Mouse (Mus musculus) thymus, postnatal 14 days (tissue): ENCODE measurements around the gene Pmpcb.

Experiments used
- DNase-seq: peaks from one replicate; pipeline ENCODE4 v3.0.0; 2021

Gene Pmpcb

DNA sequence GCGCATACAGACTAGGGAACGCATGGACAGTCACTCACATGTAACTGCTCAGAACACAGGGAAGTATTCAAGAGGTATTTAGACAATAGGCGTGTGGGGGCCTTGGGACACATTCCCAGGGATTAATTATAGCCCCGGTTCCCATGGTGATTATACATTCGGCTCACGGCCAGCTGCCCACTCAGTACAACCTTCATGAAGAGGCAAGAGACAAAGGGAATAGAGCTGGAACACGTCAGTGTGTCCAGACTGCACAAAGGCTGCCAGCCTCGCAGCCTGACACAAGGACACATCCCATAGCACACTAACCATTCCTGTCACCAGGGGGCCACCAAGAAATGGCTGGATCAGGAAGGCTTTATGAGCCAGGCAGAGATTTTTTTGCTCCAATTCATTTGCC, 4.0 kb upstream of the Pmpcb start:
- DNase-seq, result no peak

DNA sequence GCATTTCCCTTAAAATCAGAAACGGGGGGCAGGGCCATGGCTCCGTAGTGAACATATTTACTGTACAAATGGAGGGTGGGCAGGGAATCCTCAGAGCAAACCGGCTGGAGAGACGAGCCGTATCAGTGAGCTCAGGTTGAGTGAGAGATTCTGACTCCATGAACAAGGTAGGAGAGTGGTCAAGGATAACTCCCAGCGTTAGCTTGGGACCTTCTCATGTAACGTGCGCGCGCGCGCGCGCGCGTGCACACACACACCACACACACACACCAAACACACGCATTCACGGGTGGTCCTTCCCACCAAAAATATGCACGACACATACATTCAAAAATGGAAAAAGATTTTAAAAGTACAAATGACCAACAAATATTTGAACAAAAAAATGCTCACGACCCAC, 1.8 kb upstream of the Pmpcb start:
- no peak for DNase-seq

DNA sequence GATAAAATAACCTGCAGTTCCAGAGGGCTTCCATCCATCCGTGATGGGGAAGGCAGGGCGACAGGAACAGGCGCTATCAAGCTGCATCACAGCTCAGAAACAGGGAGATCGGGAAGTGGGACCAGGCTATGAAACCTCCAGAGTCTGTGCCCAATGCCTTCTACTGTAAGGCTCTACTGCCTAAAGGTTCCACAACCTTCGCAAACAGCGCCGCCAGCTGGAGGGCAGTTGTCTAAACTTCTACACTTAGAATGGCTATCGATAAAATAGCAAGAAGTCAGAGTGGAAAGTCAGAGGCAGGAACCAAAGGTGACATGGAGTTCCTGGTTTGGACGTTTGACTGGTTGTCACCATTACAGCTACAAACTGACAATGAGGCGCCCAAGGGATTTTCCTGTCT, 1.4 kb upstream of the Pmpcb start:
- peak; percentile 78 for DNase-seq

DNA sequence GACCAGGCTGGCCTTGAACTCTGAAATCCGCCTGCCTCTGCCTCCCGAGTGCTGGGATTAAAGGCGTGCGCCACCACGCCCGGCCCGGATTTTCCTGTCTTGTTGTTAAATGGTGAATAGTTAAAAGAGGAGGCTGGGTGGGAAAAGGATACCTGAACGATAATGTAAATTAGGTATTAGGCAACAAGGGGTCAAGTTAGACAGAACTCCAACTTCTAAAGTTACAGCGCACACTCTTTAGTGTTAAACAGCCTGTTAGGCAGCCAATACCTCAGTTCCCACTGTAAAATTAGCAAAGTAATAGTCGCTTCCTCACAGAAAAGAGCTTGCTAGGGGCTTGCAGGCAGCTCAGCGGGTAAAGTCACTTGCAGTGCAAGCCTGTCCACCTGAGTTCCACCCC, 895 bp upstream of the Pmpcb start:
- DNase-seq, result no peak

DNA sequence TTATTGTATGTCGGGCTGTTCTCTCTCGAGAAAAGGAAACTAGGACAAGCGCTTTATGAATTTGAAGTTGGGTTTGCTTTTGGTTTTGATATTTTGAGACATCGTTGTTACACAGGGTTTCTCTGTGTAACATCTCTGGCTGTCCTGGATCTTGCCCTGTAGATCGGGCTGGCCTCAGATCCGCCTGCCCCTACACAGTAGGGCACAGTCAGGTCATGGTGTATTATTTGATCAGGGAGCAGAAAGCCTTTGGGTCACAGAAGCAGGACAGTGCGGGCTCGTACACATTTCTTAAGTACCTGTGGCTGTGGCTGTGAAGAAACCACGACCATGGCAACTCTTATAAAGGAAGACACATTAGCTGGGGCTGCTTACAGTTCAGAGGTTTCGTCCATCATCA, 679 bp downstream of the Pmpcb start:
- no peak for DNase-seq

DNA sequence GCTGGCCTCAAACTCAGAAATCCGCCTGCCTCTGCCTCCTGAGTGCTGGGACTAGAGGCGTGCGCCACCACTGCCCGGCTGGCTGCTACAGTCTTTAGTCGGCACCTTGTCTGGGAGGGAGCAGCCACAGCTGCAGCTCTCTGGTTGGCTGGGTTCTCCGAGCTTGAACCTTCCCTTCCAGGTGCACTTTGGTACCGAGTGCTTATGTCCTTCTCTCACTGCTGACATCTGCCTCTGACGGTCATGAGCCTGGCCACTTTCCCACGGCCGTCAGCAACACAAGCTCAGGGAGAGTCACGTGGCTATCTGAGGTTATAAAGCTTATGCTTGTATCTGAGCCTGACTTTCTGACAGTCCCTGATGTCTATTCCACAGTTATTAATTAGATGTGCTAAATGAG, 2.2 kb downstream of the Pmpcb start:
- no peak for DNase-seq

DNA sequence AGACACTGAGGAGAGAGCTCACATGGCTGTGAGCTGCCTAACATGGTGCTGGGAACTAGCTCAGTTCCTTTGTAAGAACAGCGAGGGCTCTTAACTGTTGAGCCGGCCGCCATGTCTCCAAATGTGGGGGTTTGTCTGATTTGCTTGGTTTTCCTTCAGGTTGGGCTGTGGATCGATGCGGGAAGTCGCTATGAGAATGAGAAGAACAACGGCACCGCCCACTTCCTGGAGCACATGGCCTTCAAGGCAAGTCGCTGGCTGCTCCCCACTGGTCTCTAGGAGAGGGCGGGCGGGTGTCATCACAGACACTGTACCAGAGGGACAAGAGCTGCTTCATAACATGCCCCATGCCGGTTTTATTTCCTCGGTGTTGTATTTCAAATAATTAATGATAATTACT, 2.9 kb downstream of the Pmpcb start:
- no peak for DNase-seq

DNA sequence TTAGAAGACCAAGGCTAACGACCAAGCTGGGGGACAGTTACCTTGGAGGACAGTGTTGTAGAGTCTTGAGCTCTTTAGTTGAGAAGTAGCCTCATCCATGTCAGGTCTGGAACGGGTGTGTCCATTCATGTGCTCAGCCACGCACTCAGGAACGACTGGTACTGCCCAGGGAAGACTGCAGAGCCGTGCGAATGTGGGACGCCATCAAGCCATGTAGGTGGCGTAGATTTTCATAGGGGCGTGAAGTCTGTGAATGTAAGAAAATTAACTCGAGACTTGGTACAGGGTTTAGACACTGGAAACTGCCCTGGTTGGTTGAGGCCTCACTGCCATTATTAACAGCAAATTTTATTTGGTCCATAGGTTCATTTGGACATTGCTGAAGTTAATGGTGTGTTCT, 6.7 kb downstream of the Pmpcb start:
- no peak for DNase-seq

DNA sequence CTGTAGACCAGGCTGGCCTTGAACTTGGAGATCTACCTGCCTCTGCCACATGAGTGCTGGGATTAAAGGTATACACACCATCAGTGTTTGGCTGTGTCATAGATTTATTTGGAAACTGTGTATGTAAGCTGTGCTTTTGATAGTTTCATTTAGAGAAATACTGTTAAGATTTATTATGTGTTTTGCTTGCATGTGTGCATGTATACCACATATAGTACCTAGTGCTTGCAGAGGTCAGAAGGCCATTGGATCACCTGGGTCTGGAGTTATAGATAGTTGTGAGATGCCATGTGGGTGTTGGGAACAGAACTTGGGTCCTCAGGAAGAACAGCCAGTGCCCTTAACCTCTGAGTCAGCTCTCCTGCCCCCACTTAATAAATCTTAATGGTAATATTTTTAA, 7.7 kb downstream of the Pmpcb start:
- DNase-seq, result no peak

DNA sequence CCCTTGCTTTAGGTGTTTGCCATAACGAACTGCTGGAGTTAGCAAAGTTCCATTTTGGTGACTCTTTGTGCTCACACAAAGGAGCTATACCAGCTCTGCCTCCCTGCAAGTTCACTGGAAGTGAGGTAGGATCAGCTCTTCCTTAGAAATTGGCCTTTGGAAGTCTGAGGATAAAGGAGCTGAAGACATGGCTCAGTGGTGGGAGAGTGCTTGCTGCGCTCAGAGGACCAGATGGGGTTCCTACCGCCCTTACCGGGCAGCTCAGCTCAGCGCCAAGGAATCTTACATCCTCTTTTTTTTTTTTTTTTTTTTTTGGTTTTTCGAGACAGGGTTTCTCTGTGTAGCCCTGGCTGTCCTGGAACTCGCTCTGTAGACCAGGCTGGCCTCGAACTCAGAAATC, 9.0 kb downstream of the Pmpcb start:
- no peak for DNase-seq

DNA sequence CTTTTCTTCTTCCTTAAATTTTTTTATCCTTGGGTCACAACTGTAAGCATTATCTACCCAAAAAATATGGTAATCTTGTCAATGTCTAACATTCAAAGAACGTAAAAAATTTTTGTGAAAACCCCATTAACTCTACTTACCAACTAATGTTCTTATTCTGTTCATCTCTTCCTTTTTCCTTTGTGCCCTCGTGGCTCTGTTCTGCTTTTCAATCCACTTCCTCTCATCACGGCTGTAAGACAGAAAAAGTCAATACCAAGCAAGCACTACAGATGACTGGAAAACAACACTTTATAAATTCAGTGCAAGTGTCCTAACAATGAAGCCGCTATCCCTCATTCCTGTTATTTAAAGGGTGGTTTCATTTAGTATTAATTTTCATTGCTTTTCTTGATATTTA, 31.6 kb downstream of the Pmpcb start:
- no peak for DNase-seq

DNA sequence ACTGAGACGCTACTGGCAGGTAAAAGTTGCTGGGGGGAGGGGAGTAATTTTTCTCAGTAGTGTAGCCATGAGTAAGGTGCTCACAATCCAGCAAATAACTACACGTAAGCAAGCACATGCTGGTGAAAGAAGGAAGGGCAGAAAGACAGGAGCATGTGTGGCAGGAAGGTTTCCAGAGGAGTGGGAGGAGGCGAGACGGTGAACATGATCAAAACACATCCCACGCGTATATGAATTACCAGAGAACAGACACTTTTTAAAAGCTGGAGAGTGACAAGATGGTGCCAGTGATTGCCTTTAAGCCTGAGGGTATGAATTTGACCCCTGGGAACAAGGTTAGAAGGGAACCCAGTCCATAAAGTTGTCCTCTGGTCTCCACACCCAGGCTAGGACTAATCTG, 32.9 kb downstream of the Pmpcb start:
- DNase-seq, result no peak

DNA sequence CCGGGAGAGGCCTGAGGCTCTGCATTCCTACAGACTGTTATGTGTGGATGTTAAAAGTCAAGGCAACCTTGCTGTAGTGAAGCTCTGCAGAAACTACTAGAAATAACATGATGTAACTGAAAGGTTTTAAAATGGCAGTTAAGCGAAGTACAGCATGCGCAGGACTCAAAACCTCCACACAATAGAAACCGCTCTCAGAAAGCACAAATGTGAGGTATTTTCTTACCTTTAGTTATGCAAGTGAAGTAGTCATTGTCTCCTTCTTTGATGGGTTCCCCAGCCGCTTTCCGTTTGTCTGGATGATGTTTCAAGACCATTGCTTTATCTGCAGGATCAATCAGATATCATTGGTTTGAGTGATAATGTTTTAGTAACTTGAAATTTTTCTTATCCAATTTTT, 39.5 kb downstream of the Pmpcb start:
- DNase-seq, result no peak

DNA sequence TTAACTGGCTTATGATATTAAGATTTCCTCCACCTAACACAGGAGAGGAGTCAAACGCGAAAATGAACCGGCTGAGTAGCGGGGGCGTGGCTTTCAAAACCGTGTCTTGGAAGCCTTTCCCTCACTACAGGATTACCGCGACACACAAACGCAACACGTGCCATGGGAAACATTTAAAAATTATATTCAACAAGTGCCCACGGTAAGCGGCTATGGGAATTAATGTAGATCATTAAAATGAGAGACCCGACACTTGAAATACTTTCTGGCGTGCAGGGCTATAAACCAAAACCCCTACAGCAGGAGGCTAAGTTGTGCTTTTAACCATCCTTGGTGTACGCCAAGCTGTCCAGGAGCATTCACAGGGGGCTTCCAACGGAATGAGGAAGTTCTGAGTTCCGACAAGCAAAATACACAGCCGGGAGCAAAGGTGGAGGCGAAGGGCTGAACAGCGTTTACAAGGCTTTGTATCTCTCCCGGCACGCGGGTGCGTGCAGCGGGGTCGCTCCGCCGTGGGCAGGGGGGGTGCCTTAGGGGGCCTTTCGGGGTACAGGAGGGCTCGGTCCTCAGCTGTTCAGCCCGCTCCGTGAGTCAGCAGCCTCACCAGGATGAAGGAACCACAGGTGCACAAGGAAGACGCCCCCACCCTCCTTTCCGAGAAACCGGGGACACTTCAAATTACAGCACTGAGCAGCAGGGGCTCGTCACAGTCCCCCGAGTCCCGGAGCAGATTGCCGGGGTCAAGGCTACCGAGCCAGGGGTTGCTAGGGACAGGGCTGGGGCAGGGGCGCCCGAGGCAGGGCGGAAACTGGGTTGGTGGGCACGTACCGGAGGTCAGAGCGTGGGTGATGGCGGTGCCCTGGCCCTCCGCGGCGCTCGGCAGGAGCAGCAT, 47.5 kb downstream of the Pmpcb start:
- peak; percentile 78 for DNase-seq

DNA sequence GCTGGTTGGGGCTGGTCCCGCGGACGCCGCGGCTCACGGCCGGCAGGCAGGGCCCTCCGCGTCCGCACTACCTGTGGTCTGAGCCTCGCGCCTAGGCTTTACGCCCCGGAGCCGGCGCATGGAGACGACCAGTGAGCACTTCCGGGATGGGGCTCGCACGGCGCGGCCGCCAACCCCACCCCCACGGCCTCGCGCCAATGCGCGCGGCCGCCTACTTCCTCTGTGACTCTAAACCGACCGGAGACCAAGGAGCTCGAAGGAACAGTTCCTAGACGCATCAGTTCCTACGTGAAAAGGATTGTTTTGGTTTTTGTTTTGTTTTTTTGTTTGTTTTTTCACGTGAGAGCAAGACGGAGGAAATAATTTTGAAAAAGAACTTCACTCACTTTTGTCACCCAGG, 48.1 kb downstream of the Pmpcb start, which contains the start of the genes Dnajc2 and Psmc2:
Gene Dnajc2, minus strand, starts transcription at position 199 of the 400 bp plus-strand sequence.
Gene Psmc2, plus strand, starts transcription at position 231 of the 400 bp plus-strand sequence.
- DNase-seq, result peak; percentile 91

DNA sequence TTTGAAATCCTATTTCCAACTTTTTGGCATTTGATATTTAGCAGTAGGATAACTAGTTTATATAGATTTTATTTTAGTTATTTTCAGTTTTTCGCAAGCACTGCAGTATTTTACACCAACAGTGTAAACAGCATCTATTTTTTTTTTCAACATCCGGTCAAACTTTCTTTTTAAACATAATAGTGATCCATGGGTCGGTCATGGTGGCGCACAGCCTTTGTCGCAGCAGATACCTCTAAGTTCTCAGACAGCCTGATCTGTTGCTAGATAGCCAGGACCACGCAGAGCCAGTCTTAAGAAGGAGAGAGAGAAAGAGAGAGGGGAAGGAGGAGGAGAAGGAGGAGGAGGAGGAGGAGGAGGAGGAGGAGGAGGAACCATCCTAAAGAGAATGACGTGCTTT, 48.8 kb downstream of the Pmpcb start:
- DNase-seq, result no peak

DNA sequence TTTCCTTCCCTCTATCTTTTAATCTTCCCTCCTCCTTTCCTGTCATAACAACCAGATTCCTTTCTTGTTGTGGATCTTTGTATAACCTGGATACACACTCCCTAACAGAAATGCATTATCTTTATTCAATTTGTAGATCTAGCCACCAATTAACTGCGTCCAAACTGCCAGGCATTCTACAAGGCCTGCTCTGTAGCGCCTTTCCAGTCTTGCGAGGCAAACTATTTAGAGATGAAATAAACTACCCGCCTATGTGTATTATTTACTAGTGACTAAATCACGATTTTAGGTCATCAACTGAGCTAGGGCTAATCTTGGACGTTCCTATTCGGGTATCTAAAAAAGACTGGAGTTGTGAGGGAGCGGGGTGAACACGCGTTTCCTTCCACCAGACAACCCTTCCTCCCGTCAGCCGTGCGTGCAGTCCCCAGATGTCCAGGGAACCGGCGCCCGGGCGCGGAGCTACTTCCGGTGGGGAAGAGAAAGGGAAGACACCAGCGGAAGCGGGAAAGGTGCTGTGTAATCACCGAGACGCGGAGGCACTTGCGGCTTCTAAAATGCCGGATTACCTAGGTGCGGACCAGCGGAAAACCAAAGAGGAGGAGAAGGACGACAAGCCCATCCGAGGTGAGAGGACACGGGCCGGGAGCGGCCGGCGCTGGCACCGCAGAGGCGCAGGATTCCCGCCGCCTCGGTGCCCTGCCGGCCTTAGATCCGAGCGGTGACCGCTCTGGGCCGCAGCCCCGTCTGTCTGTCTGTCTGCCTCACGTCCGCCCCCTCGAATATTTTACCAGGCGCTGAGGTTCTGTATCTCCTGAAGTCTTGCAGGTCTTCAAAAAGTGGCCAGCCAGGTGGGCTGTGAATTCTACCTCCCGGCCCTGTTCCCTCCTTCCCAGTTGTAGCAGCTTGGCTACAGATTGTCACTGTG, 49.6 kb downstream of the Pmpcb start:
- peak; percentile 94 for DNase-seq

DNA sequence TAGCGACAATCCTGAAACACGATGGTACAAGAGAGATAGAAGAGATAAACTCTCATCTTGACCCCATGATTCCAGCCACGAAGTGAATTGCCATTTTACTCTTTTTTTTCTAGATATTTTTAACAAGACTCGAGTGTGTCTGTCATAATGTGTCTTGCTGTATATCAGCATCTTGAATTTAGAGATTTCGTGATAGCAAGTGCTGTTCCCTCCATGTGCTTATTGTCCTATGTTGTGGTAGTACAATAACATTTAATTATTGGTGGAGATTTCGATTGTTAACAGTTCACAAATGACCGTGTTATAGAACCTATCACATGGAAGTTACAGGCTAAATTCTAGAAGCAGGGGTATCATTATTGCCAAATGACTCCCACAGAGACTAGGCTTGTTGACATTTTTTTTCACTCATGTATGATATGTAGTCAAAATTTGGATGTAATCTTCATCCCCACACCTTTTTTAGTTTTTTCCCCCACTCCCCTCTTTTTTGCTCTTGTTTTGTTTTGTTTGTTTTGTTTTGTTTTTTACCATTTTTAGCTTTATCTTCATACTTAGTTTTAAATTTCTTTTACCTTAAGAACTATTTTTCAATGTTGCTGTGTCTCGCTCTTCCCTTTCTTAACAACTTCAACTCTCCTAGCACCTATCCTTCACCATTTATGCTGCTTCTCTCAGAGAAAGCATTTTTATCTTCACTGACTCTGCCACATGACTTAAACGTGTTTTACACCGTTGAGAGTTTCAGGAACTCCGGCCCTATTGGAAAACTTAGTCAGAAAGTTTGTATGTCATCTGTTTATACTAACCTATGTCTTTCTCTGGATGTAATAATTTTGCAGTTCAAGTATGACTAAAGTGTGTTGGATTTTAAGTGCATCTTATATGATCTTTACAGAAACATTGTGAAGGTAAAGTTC, 50.5 kb downstream of the Pmpcb start:
- no peak for DNase-seq

DNA sequence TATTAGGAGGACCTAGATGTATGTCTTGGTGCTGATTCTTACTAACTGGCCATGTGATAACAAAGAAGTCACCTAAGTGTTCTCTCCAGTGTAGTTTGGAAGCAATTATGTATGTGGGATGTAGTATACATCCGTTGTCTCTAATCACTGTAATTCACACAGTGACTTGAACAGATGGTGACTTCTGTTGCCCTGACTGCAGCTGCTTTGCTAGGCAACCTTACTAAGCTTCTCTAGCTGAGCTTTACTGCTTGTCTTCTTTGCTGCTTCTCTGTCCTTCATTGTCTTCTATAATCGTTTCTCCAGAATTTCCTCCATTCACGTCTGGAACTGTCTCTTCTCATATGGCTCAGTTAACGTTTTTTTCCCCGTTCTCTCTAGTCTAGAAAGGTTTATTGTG, 52.1 kb downstream of the Pmpcb start:
- DNase-seq, result no peak

DNA sequence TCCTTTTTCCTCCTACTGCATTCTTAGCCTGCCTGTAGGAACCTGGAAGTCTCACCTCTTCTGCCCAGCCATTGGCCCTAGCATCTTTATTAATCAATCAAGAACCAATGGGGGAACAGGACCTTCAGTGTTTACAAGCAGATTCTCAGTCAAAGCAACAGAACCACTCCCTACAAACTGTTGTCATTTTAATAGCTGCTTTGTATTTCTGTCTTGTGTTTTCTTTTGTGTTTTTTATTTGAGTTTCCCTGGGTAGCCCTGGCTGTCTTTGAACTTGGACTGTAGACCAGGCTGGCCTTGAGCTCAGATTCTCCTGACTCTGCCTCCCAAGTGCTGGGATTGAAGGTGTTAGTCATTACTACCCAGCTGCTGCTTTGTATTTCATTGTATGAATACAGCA, 55.2 kb downstream of the Pmpcb start:
- no peak for DNase-seq

DNA sequence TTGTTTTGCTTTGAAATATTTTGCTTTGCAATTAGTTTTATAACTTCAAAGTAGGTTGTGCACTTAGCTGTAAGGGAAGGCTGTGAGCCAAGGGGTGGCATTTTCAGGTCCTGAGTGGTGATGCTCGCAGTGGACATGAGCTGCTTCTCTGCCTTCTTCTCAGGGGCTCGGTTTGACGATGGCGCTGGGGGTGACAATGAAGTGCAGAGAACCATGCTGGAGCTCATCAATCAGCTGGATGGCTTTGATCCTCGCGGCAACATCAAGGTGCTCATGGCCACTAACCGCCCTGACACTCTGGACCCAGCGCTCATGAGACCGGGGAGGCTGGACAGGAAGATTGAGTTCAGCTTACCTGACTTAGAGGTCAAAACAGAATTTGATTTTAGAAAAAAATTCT, 66.0 kb downstream of the Pmpcb start:
- DNase-seq, result no peak

DNA sequence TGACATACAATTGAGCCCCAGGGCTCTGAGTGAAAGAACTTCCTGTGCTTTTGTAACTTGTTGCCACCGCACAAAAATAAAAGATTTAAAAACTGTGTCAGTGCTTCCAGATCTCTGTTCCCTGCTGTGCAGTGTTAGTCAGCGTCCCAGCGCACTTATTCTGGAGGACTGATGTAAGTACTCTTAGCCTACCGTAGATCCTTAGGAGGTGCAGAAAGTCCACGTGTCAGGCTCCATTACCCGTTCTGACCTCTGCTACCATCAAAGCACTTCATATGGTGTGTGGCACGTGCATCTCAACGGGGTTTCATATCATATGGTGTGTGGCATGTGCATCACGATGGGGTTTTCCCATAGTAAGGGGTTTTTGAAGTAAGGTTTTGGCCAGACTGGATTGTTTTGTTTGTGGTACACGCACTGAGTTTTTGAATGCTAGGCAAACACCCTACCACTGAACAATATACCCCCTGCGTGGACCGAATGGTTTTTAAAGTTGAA, 66.8 kb downstream of the Pmpcb start:
- DNase-seq, result no peak

DNA sequence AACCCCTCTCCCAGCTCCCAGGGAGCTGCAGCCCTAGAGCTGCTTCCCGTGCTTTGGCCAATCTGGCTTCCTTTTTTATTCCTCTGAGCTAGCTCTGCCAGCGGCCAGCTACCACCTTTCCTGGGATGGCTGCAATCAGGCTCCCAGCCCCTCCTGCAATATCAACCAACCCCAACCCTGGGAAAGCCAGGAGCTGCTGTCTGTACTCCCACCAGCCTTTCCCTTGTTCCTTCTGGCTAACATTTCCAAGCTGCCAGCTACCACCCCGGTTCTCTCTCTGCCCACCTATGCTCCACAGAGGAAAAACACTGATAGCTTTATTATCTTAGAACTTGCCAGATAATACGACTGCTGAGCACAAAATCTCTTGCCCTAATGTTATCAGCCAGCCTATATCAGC, 67.9 kb downstream of the Pmpcb start:
- DNase-seq, result no peak
